Mouse (Mus musculus) bone marrow macrophage, adult 2 months (primary cell): ENCODE measurements around the gene Nprl2. TPM values are rescaled to one million over a fixed set of nuclear protein-coding genes. Genes with fewer than 3 reads are reported as not detected.
A peak's percentile ranks its signal among the peaks of the same experiment; 100 is the strongest.
"Not testable (repeated sequence)": the region's sequence is repeated elsewhere in the genome, so short reads cannot be mapped to it uniquely, and the experiment has no call there.

Experiments
- H3K27ac ChIP-seq: 2 replicates; pipeline ENCODE4 v1.5.1; 2012; ENCODE audit warnings: low read depth, low read length; ENCODE audit not compliant: insufficient read depth
- H3K4me1 ChIP-seq: 2 replicates; pipeline ENCODE4 v1.6.1; 2012; ENCODE audit warnings: low read length; ENCODE audit not compliant: control insufficient read depth, insufficient read depth
- H3K4me3 ChIP-seq: 2 replicates; pipeline ENCODE4 v1.5.1; 2012; ENCODE audit warnings: mild to moderate bottlenecking, low read length, moderate library complexity; ENCODE audit not compliant: insufficient read depth
- CTCF ChIP-seq: IDR thresholded peaks from 2 replicates; pipeline ENCODE4 v1.5.1; 2012; ENCODE audit warnings: low read depth, mild to moderate bottlenecking, low read length, moderate library complexity
- POLR2A ChIP-seq: IDR thresholded peaks from 2 replicates; pipeline ENCODE4 v1.6.1; 2012; ENCODE audit warnings: mild to moderate bottlenecking, low read depth, low read length, borderline replicate concordance
- polyA plus RNA-seq: library from polyadenylated mRNA; stranded (reverse); fragments of >200 nt; gene quantifications from 2 replicates; pipeline ENCODE4 v1.2.4, GENCODE M21; 2012; ENCODE audit not compliant: missing spikeins, insufficient read depth, insufficient read length

Nprl2 gene
- polyA plus RNA-seq, 1 experiment: 22.5 TPM

DNA sequence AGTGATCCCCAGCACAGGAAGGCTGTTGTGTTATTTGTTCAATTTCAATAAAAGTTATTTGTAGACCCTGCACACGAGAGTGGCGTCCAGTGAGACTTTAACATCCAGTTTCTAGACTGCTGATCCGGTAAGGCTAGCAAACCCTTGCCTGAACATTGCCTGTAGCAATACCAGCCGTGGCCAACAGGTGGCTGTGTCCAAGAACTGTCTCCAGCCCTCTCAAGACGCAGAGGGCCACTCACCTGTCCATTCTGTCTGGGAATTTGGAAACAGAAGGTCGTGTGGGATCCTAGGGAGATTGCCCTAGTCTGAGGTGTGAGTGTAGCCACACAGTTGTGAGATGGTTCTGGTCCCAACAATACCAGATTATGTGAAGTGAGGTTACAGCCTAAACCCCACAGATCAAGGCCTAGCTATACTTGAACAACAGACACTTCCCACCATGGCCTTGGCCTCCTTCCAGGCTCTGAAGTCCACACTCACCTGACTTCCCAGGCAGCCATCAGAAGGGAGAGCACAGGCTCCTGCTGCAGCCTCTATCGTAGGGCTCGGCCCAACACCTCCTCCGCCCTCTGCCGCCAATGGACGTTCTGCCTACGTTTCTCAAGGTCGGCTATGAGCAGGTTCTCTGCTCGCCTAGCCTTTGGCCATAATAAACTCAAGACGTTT lies 24.1 kb downstream of the Nprl2 start:
- TF ChIP-seq CTCF (peak; percentile 66), POLR2A (no peak)
- H3K4me3 ChIP-seq: no peak overlapping the region
- peaks cover 43% of the 10 kb centered on the region for H3K4me1 ChIP-seq
- peak overlapping the region; percentile 35; the same call in 1 of the 2 replicates for H3K27ac ChIP-seq

- H3K27ac ChIP-seq: peak overlapping the region; percentile 35
- H3K4me3 ChIP-seq: no peak overlapping the region
- TF ChIP-seq CTCF (no peak), POLR2A (no peak)
- H3K4me1 ChIP-seq: peaks cover 49% of the 10 kb centered on the region
Observed at GRCm38 (mm10) chr9:107566855-107567254, 24.8 kb downstream of the Nprl2 start.

GRCm38 (mm10) chr9:107567702-107568319 lies 25.8 kb downstream of the Nprl2 start, which contains the start of gene Hyal2:
Hyal2 (plus strand) TSS chr9:107567945.
- TF ChIP-seq POLR2A (no peak), CTCF (no peak)
- peak within 1 kb of the TSS; percentile 76 for H3K27ac ChIP-seq
- peaks cover 51% of the 10 kb centered on the region for H3K4me1 ChIP-seq
- H3K4me3 ChIP-seq: peak within 1 kb of the TSS; percentile 85

GRCm38 (mm10) chr9:107568331-107569261 lies 26.6 kb downstream of the Nprl2 start:
- peak overlapping the region; percentile 85 for H3K4me3 ChIP-seq
- TF ChIP-seq POLR2A: no peak
- TF ChIP-seq CTCF: no peak
- H3K4me1 ChIP-seq: peaks cover 56% of the 10 kb centered on the region
- H3K27ac ChIP-seq: peak overlapping the region; percentile 76

DNA sequence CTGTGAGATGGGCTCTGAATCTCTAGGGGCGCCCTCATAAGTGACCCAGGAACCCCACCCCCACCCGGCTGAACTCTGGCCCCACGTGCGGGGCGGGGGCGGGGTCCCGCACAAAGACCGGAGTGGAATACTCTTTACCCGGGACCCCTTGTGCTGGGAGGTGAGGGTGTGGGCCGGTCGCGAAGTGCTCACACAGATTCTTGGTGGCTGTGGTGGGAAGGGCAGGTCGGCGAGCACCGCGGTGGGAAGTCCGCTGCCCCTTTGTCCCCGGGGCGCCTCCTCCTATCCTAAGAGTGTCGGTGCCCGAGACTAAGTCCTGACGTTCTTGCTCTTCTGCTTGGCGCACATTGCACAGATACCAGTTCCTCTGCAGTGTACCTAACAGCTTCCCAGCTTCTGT lies 27.2 kb downstream of the Nprl2 start:
- Histone ChIP-seq H3K4me1 (peaks cover 54% of the 10 kb centered on the region), H3K27ac (peak overlapping the region; percentile 46), H3K4me3 (peak overlapping the region; percentile 85)
- TF ChIP-seq POLR2A: no peak
- TF ChIP-seq CTCF: no peak

DNA sequence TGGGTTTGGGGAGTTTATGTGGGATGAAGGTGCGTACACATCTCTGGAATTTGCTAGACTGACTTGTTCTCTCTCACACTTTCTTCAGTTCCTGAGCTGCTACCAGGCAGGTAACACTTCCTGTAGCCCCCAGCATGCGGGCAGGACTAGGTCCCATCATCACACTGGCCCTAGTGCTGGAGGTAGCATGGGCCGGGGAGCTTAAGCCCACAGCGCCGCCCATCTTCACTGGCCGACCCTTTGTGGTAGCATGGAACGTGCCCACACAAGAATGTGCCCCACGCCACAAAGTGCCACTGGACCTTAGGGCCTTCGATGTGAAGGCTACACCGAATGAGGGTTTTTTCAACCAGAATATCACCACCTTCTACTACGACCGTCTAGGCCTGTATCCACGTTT lies 28.0 kb downstream of the Nprl2 start:
- peaks cover 60% of the 10 kb centered on the region for H3K4me1 ChIP-seq
- no peak overlapping the region for H3K27ac ChIP-seq
- H3K4me3 ChIP-seq: peak overlapping the region; percentile 85
- TF ChIP-seq CTCF: no peak
- TF ChIP-seq POLR2A: no peak

DNA sequence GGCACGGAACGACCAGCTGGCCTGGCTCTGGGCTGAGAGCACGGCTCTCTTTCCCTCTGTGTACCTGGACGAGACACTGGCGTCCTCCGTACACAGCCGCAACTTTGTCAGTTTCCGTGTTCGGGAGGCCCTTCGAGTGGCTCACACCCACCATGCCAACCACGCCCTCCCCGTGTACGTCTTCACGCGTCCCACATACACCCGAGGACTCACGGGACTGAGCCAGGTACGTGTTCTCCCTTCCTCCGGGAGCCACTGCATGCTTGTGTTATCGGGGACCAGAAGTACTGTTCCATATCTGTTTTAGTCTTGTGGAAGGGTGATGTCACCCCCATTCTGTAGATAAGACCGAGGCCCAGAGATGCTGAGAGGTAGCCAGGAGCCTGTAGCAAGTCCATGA lies 28.8 kb downstream of the Nprl2 start:
- Histone ChIP-seq H3K4me1 (peaks cover 56% of the 10 kb centered on the region), H3K4me3 (no peak overlapping the region), H3K27ac (no peak overlapping the region)
- TF ChIP-seq POLR2A: no peak
- no peak for TF ChIP-seq CTCF

DNA sequence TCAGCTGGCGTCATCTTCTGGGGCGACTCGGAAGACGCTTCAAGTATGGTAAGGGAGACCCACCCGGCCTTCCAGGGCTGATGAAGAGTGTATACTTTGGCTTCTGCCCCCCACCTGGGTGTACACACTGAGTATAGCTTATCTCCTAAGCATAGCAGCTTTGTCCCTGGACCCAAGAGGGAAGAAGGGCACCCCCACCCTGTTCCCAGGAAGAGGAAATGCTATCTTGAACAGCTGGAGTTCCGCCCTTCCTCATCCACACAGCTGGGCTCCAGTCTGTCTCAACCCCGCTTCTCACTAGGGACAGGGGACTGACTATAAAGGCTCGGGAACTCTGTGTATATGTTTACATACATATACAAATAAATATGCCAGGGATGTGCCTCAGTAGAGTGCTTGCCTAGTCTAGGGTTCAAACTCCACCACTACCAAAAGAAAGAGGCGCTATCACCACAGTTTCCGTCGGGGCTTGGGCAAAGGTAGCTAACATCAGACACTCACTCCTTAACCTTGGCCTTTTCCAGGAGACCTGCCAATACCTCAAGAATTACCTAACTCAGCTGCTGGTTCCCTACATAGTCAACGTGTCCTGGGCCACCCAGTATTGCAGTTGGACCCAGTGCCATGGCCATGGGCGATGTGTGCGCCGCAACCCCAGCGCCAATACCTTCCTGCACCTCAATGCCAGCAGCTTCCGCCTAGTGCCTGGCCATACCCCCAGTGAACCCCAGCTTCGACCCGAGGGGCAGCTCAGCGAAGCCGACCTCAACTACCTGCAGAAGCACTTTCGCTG lies 29.7 kb downstream of the Nprl2 start:
- TF ChIP-seq POLR2A (no peak), CTCF (no peak)
- Histone ChIP-seq H3K4me3 (no peak overlapping the region), H3K27ac (no peak overlapping the region), H3K4me1 (peaks cover 49% of the 10 kb centered on the region)

DNA sequence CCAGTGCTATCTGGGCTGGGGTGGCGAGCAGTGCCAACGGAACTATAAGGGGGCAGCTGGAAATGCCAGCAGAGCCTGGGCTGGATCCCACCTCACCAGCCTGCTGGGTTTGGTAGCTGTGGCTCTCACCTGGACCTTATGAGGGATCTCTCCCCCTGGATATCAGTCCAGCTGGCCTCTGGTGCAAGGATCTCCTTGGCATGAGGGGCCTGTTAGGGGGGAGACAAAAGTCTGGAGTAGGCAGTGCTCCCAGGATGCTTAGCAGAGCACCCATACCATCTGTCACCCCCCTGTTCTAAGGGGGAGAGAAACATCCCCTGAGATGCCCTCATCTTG lies 30.3 kb downstream of the Nprl2 start:
- Histone ChIP-seq H3K27ac (no peak overlapping the region), H3K4me1 (peaks cover 43% of the 10 kb centered on the region), H3K4me3 (no peak overlapping the region)
- TF ChIP-seq CTCF (no peak), POLR2A (no peak)

DNA sequence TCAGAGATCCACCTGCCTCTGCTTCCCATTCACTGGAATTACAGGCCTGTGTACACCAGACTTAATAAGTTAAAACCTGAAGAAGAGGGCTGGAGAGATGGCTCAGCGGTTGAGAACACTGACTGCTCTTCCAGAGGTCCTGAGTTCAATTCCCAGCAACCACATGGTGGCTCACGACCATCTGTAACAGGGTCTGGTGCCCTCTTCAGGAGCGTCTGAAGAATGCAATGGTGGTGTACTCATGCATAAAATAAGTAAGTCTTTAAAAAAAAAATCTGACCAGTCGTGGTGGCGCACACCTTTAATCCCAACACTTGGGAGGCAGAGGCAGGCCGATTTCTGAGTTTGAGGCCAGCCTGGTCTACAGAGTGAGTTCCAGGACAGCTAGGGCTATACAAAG lies 31.7 kb downstream of the Nprl2 start:
- not testable (repeated sequence) for H3K4me3 ChIP-seq, H3K27ac ChIP-seq
- peaks cover 41% of the 10 kb centered on the region for H3K4me1 ChIP-seq
